Mouse (Mus musculus) embryo, embryonic 9.5 days (tissue): ENCODE results near the gene Ypel1.

ENCODE experiments used
- DNase-seq: peaks from one replicate; pipeline ENCODE4 v3.0.0-alpha.2; 2017; ENCODE audit errors: extremely low spot score

The Ypel1 gene

GRCm38 (mm10) chr16:17086669-17087193 lies 17.2 kb downstream of the Ypel1 start:
- DNase-seq, result no peak

GRCm38 (mm10) chr16:17088346-17088745 lies 18.9 kb downstream of the Ypel1 start:
- DNase-seq, result no peak

GRCm38 (mm10) chr16:17096938-17097337 lies 27.4 kb downstream of the Ypel1 start:
- no peak for DNase-seq

- DNase-seq, result no peak
These were observed 33.2 kb downstream of the Ypel1 start for GRCm38 (mm10) chr16:17102630-17103220.

DNA sequence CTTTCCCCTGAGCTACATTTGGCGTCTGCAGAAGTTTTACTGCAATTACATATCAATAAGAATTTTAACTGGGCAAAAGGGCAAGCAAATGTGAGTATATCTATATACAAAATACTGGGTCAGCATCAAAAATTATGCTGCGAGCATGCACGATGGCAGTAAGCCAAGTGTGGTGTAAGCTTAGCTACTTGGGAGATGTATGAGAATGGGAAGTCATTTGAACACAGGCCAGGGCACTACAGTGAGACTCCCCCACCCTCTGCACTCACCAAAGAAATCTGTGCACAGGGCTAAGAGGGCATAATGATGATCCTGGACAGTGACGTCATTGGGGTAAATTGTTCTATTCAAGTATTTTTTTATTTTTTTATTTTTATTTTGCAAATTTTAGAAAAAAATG lies 35.1 kb downstream of the Ypel1 start:
- no peak for DNase-seq

DNA sequence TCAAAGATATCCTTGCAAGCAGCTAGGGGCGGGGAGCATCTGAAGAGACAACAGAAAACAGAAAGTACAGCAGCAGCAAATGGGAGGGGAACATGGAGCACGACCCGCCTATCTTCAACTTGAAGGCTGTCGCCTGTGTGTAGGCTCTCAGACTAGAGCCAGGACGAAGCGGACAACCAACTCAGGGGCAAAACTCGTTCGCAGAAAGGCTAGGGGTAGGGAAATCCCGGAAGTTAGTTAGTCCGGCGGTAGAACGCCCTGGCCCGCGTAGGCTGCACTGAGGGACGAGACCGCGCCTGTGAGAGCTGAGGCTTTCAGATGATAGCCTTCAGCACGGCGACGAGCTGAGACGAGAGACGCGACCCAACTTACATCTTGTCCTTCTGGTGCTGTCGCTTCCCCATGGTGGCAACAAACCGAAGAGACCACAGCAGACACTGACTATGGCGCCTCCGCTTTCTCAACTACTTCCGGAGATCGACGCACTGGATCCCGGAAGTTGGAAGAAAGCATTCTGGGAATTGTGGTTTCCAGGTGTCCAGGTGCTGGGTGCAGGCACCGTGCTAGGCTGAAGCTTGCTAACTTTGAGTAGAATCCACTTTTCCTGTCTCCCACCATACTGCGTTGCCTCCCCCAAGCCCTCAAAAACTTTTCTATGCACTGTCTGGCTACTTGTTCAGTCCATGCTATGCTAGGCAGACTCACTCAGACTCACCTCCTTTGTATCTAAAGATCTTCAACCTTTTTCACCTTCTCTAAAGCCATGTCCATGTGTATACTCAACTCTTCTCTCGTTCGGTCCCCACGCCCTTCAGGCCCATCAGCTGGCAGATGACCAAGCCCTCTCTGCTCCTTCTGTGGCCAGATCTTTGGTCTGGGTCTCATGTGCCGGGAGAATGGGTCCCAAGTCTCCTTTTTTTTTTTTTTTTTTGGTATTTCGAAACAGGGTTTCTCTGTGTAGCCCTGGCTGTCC lies 41.6 kb downstream of the Ypel1 start, which contains the start of gene Ppil2:
TSS of gene Ppil2 (minus strand) at position 487 of the 973 bp plus-strand sequence.
- DNase-seq, result peak; percentile 82

DNA sequence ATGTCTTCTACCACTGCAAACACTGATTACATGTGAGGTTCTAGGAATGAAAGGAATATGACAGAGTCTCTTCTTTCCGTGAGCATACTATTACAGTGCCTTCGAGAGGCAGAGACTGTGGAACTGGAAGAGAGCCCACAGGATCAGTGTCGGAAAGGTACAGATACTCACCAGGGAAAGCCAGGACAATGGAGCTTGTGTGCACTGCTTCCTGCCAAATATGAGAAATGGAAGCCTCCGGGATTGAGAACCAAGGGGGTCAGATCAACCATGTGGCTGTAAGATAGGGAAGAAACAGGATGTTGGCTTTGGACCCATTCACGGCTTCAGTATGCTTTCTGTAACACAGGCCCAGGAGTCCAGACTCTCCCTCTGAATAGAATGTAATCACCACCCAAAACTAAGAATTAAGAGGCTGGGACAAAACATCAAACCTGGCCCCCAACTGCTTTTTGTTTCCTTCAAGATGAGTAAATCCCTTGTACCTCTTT lies 47.9 kb downstream of the Ypel1 start:
- no peak for DNase-seq

GRCm38 (mm10) chr16:17121569-17121968 lies 52.1 kb downstream of the Ypel1 start:
- no peak for DNase-seq

GRCm38 (mm10) chr16:17124119-17124870 lies 54.8 kb downstream of the Ypel1 start:
- DNase-seq, result peak; percentile 90

DNA sequence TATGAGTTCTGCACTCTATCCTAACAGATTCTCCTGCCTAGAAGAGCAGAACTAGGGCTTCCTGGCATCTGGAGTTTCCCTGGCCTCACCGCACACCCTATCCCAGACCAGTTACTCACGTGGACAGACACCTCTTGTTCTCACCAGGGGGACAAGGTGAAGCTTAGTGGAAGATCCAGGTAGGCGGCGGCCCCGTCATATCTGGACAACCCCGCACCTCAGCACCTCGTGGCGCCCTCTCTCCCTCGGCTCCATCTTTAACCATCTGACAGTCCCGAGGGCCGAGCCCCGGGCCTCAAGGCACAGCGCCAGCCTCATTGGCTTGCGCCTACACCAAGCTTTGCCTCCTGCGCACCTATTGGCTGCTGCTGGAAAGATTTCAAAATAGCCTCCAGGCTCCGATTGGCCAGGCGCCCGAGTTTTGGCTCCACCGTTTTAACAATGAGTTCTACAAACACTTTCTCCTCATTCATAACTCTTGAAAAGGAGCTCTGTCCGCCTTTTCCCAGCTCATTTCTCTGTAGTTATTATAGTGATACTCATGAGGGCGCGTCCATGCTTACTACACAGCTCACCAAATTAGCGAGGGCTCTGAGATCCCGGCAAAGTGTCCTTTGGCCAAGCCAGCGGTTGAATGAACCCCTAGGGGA lies 55.5 kb downstream of the Ypel1 start, which contains the start of gene 2610318N02Rik:
TSS of gene 2610318N02Rik (minus strand) at position 297 of the 650 bp plus-strand sequence.
- DNase-seq, result peak; percentile 88

DNA sequence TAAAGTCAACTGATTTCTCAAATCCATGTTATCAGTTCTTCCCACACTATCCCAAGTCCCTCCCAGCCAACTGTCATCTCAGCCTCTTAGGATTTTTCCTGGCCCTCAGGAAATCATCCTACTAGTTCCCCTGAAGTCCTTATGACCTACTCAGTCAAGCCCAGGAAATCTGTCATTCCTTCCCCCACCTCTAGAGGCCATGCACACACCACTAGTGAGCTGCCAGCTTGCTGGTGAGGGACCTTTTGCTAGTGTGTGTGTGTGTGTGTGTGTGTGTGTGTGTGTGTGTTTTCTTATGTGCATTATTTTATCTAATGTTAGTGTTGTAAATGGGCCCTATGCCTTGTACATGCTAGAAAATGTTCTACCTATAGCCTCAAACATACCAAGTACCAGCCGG lies 57.8 kb downstream of the Ypel1 start:
- peak; percentile 46 for DNase-seq

- DNase-seq, result peak; percentile 44
These were observed 61.9 kb downstream of the Ypel1 start for GRCm38 (mm10) chr16:17131191-17132088.

DNA sequence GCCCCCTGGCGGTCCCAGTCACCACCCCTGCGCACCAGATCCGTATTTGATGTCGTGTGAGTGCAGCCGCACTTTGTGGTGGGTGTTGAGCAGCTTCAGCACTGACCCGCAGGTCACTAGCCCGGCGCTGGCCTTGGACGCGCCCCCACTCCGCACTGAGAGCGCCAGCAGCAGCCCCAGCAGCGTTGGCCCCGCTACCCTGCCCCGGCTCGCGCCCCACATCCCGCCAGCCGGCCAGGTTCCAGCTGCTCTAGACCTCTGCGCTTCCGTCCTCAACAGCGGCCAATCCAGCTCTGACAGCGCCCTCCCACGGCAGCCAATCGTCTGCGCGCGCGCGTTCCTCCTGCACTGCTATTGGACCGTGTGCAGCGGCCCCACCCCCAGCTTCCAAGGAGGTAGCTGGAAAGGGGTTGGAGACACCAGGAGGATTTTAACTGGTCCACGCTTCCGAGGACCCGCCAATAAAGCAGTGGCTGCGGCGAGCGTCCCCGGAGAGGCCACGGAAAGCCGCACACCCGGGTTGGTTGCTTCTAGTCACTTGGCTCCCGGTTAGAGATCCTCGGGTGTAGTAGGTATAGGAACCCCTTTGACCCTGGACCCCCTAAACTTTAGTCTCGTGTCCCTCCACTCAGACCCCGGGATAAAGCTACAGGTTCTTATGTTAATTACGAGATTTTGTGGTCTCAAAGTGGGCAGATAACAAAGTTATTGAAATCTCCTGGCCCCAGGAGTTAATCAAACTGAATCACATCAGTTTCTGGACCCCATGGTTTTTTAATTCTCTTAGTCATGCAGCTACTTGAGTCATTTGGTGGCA lies 62.8 kb downstream of the Ypel1 start, which contains the start of gene Sdf2l1:
TSS of gene Sdf2l1 (minus strand) at position 295 of the 817 bp plus-strand sequence.
- DNase-seq, result peak; percentile 98

GRCm38 (mm10) chr16:17132906-17133200 lies 63.4 kb downstream of the Ypel1 start:
- no peak for DNase-seq
